In genomic region chr4:41293907-41294306, GRCm38 (mm10) we compare ENCODE assay signal across 15 mouse cellular contexts. TPM values are rescaled to one million over a fixed set of nuclear protein-coding genes. Genes with fewer than 3 reads are reported as not detected.
A peak's percentile ranks its signal among the peaks of the same experiment; 100 is the strongest.
DNase-seq lines count a peak whose midpoint lies in the region; ATAC-seq and TF ChIP-seq lines count a peak whose summit lies in the region.
"Had no signal": no experiment of that assay in that cellular context is flagged by ENCODE, and none has a peak within 500 bp of the region (broad histone marks: within the 10 kb centered on the region; RNA-seq: fewer than 3 reads in every experiment).

No protein-coding gene starts in this region.

- H3K4me2 ChIP-seq in embryonic facial prominence, embryonic 13.5 days = no peak overlapping the region
- no peak overlapping the region for H3K4me2 ChIP-seq in liver, embryonic 11.5 days
- H3K4me2 ChIP-seq: heart, embryonic 13.5 days; liver, embryonic 12.5 days; neural tube, embryonic 13.5 days had no signal

- no peak overlapping the region for H3K27ac ChIP-seq in embryonic facial prominence, embryonic 13.5 days
- no peak overlapping the region for H3K27ac ChIP-seq in embryonic facial prominence, embryonic 10.5 days (replicated peaks)
- no peak overlapping the region for H3K27ac ChIP-seq in heart, adult 2 months
- no peak overlapping the region for H3K27ac ChIP-seq in liver, embryonic 11.5 days (ENCODE audit: low read depth, low read length)
- H3K27ac ChIP-seq: heart, embryonic 13.5 days; liver, embryonic 12.5 days; neural tube, embryonic 13.5 days had no signal

- no peaks in the 10 kb centered on the region for H3K79me2 ChIP-seq in heart, adult 2 months (replicated peaks; ENCODE audit: control insufficient read depth, insufficient read depth, low read length)

- peak; percentile 34; the same call in 1 of the 2 replicates for ATAC-seq in embryonic facial prominence, embryonic 13.5 days (ENCODE audit: insufficient number of reproducible peaks, insufficient read depth, low FRiP score, low TSS enrichment, low read depth)
- ATAC-seq in liver, embryonic 11.5 days (replicated peaks; ENCODE audit: low FRiP score) = no peak
- ATAC-seq: liver, embryonic 12.5 days had no signal

- H3K9ac ChIP-seq in embryonic facial prominence, embryonic 13.5 days = no peak overlapping the region
- H3K9ac ChIP-seq in heart, adult 2 months (ENCODE audit: low read depth, low read length) = no peak overlapping the region
- H3K9ac ChIP-seq in liver, embryonic 11.5 days (ENCODE audit: low read depth, low read length) = no peak overlapping the region
- H3K9ac ChIP-seq: heart, embryonic 13.5 days; liver, embryonic 12.5 days; neural tube, embryonic 13.5 days had no signal

- no peaks in the 10 kb centered on the region for H3K27me3 ChIP-seq in embryonic facial prominence, embryonic 13.5 days
- H3K27me3 ChIP-seq in embryonic facial prominence, embryonic 10.5 days (replicated peaks; ENCODE audit: low read depth, poor library complexity, severe bottlenecking) = no peaks in the 10 kb centered on the region
- no peaks in the 10 kb centered on the region for H3K27me3 ChIP-seq in heart, adult 2 months (ENCODE audit: control insufficient read depth, insufficient read depth, low read length)
- H3K27me3 ChIP-seq in liver, embryonic 11.5 days (replicated peaks; ENCODE audit: control insufficient read depth, insufficient read depth, low read length) = no peaks in the 10 kb centered on the region
- H3K27me3 ChIP-seq: CH12.LX; heart, embryonic 13.5 days; liver, embryonic 12.5 days; megakaryocyte, embryonic 14.5 days; neural tube, embryonic 13.5 days had no signal

- intact Hi-C loops in heart, adult 2 months (cut with DNase I) = no loop called here

- no peak overlapping the region for H3K4me3 ChIP-seq in embryonic facial prominence, embryonic 13.5 days
- H3K4me3 ChIP-seq in embryonic facial prominence, embryonic 10.5 days = no peak overlapping the region
- H3K4me3 ChIP-seq in heart, adult 2 months = no peak overlapping the region
- H3K4me3 ChIP-seq in liver, embryonic 11.5 days (ENCODE audit: low read depth, low read length) = no peak overlapping the region
- H3K4me3 ChIP-seq: heart, embryonic 13.5 days; liver, embryonic 12.5 days; megakaryocyte, embryonic 14.5 days; neural tube, embryonic 13.5 days had no signal

- DNase-seq in embryonic facial prominence, embryonic 10.5 days (ENCODE audit: low spot score) = no peak
- peak; percentile 36 to 56 for DNase-seq in right cerebral cortex, postnatal 10 days (ENCODE audit: low spot score in 2 of 2)
- no peak for DNase-seq in right cerebral cortex, postnatal 25 days
- peak; percentile 46 for DNase-seq in gastrocnemius, postnatal 25 days
- peak; percentile 45 for DNase-seq in skeletal muscle tissue, adult 2 months (ENCODE audit: low read depth, low spot score)
- no peak for DNase-seq in heart, adult 2 months
- no peak for DNase-seq in liver, embryonic 11.5 days (ENCODE audit: low spot score)
- DNase-seq: embryo, embryonic 11 days; kidney, adult 9 months had no signal

- H3K4me1 ChIP-seq in embryonic facial prominence, embryonic 13.5 days = no peaks in the 10 kb centered on the region; the same call in 1 of the 2 replicates
- H3K4me1 ChIP-seq in embryonic facial prominence, embryonic 10.5 days = no peaks in the 10 kb centered on the region
- no peaks in the 10 kb centered on the region for H3K4me1 ChIP-seq in heart, adult 2 months (ENCODE audit: control insufficient read depth, insufficient read depth, low read length)
- H3K4me1 ChIP-seq in liver, embryonic 11.5 days (replicated peaks; ENCODE audit: control insufficient read depth, insufficient read depth, low read length) = no peaks in the 10 kb centered on the region
- H3K4me1 ChIP-seq: heart, embryonic 13.5 days; liver, embryonic 12.5 days; neural tube, embryonic 13.5 days had no signal

- TF ChIP-seq POLR2A in heart, adult 2 months (IDR thresholded peaks at IDR 0.05; ENCODE audit: insufficient read depth, low read depth, low read length) = no peak

- 74% methylated on average over 4 of the region's 4 CpGs for WGBS in embryonic facial prominence, embryonic 13.5 days
- 82% methylated on average over 4 of the region's 4 CpGs for WGBS in embryonic facial prominence, embryonic 10.5 days
- 67% methylated on average over 4 of the region's 4 CpGs for WGBS in heart, adult 2 months
- 88% methylated on average over 4 of the region's 4 CpGs for WGBS in liver, embryonic 11.5 days

- no peak for TF ChIP-seq CTCF in heart, adult 2 months (IDR thresholded peaks at IDR 0.05)

- H3K9me3 ChIP-seq in embryonic facial prominence, embryonic 13.5 days = no peaks in the 10 kb centered on the region
- H3K9me3 ChIP-seq in embryonic facial prominence, embryonic 10.5 days = no peaks in the 10 kb centered on the region
- H3K9me3 ChIP-seq in liver, embryonic 11.5 days (ENCODE audit: control insufficient read depth, low read length) = no peaks in the 10 kb centered on the region
- H3K9me3 ChIP-seq: heart, embryonic 13.5 days; liver, embryonic 12.5 days; megakaryocyte, embryonic 14.5 days; neural tube, embryonic 13.5 days had no signal

- TF ChIP-seq EP300 in heart, adult 2 months (IDR thresholded peaks at IDR 0.05; ENCODE audit: insufficient read depth, low read depth, low read length) = no peak

- peaks cover 88% of the 10 kb centered on the region for H3K36me3 ChIP-seq in embryonic facial prominence, embryonic 13.5 days
- peaks cover 94% of the 10 kb centered on the region for H3K36me3 ChIP-seq in embryonic facial prominence, embryonic 10.5 days (replicated peaks)
- H3K36me3 ChIP-seq in heart, adult 2 months (ENCODE audit: control insufficient read depth, insufficient read depth, low read length) = no peaks in the 10 kb centered on the region
- peaks cover 42% of the 10 kb centered on the region for H3K36me3 ChIP-seq in liver, embryonic 11.5 days (ENCODE audit: control insufficient read depth, insufficient read depth, low read length)

RNA-seq across cellular contexts. Expression of gene Ubap2, which starts 19.0 kb away (rescaled TPM):
- polyA plus RNA-seq in embryonic facial prominence, embryonic 13.5 days (2015; fragmentation: Nextera tagmentation; extraction: Ambion mirVana) = 65.9 and 70.0 TPM in 2 replicates
- 95.7 and 101 TPM in 2 replicates for polyA plus RNA-seq in embryonic facial prominence, embryonic 10.5 days (2016; fragmentation: Nextera tagmentation; extraction: Ambion mirVana)
- total RNA-seq in gastrocnemius, postnatal 25 days (2021) = 10 to 100 TPM; 70.4 to 92.0 TPM
- 10 to 100 TPM; 50.3 to 57.4 TPM for total RNA-seq in heart, adult 2 months (2021)
- polyA plus RNA-seq in heart, adult 2 months (2012; rRNA removed) = 34.0 and 44.5 TPM in 2 replicates
- polyA plus RNA-seq in liver, embryonic 11.5 days (2014; fragmentation: Nextera tagmentation; extraction: Ambion mirVana) = 82.8 and 85.6 TPM in 2 replicates

RNA-seq across cellular contexts. Expression of gene Dcaf12, which starts 20.8 kb away (rescaled TPM):
- 53.9 and 58.5 TPM in 2 replicates for polyA plus RNA-seq in embryonic facial prominence, embryonic 13.5 days (2015; fragmentation: Nextera tagmentation; extraction: Ambion mirVana)
- 62.0 and 62.6 TPM in 2 replicates for polyA plus RNA-seq in embryonic facial prominence, embryonic 10.5 days (2016; fragmentation: Nextera tagmentation; extraction: Ambion mirVana)
- 10 to 100 TPM; 25.9 to 26.6 TPM for total RNA-seq in gastrocnemius, postnatal 25 days (2021)
- total RNA-seq in heart, adult 2 months (2021) = 10 to 100 TPM; 31.5 to 57.9 TPM
- polyA plus RNA-seq in heart, adult 2 months (2012; rRNA removed) = 26.5 and 32.4 TPM in 2 replicates
- 50.8 and 53.4 TPM in 2 replicates for polyA plus RNA-seq in liver, embryonic 11.5 days (2014; fragmentation: Nextera tagmentation; extraction: Ambion mirVana)

RNA-seq across cellular contexts. Expression of gene Ubap1, which starts 54.9 kb away (rescaled TPM):
- polyA plus RNA-seq in embryonic facial prominence, embryonic 13.5 days (2015; fragmentation: Nextera tagmentation; extraction: Ambion mirVana) = 44.4 and 48.9 TPM in 2 replicates
- polyA plus RNA-seq in embryonic facial prominence, embryonic 10.5 days (2016; fragmentation: Nextera tagmentation; extraction: Ambion mirVana) = 61.4 and 65.4 TPM in 2 replicates
- total RNA-seq in gastrocnemius, postnatal 25 days (2021) = 10 to 100 TPM; 30.2 to 33.2 TPM
- 10 to 100 TPM; 37.3 to 43.7 TPM for total RNA-seq in heart, adult 2 months (2021)
- polyA plus RNA-seq in heart, adult 2 months (2012; rRNA removed) = 21.8 and 37.1 TPM in 2 replicates
- 37.1 and 38.3 TPM in 2 replicates for polyA plus RNA-seq in liver, embryonic 11.5 days (2014; fragmentation: Nextera tagmentation; extraction: Ambion mirVana)

Comparison
In these comparisons a context has a peak if more than half of its experiments do, and no peak if none do; other contexts are left out.
1. DNase-seq: peak in right cerebral cortex, postnatal 10 days (2 of 2), gastrocnemius, postnatal 25 days (single experiment) and skeletal muscle tissue, adult 2 months (single experiment); none in embryonic facial prominence, embryonic 10.5 days (single experiment), right cerebral cortex, postnatal 25 days (single experiment), heart, adult 2 months (0 of 2) and liver, embryonic 11.5 days (single experiment).